Mouse (Mus musculus): ENCODE measurements at regions not wholly inside any gene's neighbourhood (a gene's known extent, or its start where the extent isn't known, plus 50 kb on each side); places are given as distances from the start of the nearest gene placed in this dataset.

DNA sequence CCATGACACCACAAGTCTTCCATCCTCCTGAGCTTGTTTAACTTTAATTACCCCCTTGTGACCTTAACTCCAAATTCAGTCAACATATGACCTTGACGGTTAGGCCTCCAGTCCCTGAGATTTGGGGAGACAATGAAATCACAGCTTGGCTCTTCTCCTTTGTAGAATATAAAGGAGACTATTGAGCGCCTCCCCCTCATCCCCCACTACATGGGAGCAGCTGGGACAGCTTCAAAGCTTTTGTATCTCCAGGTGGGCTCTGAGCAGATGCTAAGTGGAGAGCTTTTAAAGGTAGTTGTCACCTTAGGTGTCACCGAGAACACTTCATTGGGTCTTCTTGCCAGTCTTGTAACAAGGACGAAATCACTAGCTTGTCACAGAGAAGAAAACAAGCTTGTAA is 82.7 kb upstream of the Bod1 start:
- TF ChIP-seq CTCF (IDR thresholded peaks at IDR 0.05; ENCODE audit: low read depth, low read length) (no peak), POLR2A (IDR thresholded peaks at IDR 0.05; ENCODE audit: borderline replicate concordance, low read depth, low read length) (no peak)
